Mouse (Mus musculus): ENCODE results near the gene Fbxw26. TPM values are rescaled to one million over a fixed set of nuclear protein-coding genes. Genes with fewer than 3 reads are reported as not detected.
"Not testable (repeated sequence)": the region's sequence is repeated elsewhere in the genome, so short reads cannot be mapped to it uniquely, and the experiment has no call there.

Fbxw26 gene
- polyA plus RNA-seq (2015; fragmentation: Nextera tagmentation; extraction: Ambion mirVana), result not detected in 2 replicates

- ATAC-seq (replicated peaks; ENCODE audit: extremely low read depth, insufficient read depth, low FRiP score), result not testable (repeated sequence)
Observed at GRCm38 (mm10) chr9:109745989-109746388, at the start of gene Fbxw26. Gene Fbxw26, minus strand, starts transcription at chr9:109746089.

DNA sequence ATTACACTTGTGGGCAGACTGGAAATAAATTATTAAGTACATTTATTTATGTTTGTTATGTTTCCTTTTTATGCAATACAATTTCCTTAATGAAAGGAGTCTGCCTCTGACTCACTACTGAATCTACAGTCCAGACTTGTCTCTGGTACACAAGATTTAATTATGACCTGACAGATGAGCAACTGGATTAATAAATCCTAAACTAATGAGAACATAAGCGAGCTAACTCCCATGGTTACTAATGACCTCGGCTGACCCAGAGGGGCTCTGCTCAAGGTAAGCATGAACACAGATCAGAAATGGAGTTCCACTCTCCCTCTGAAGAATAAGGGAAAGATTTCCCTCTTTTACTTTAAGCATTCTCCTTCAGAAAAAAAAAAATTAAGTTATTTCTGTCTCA, 49.3 kb upstream of the Fbxw26 start:
- Histone ChIP-seq H3K27ac (ENCODE audit: low read length) (no peak overlapping the region), H3K4me1 (ENCODE audit: control insufficient read depth, insufficient read depth, low read length) (no peaks in the 10 kb centered on the region), H3K4me3 (ENCODE audit: low read length) (no peak overlapping the region), H3K9me3 (replicated peaks; ENCODE audit: control insufficient read depth, low read length) (no peaks in the 10 kb centered on the region), H3K9ac (ENCODE audit: low read length) (no peak overlapping the region), H3K4me2 (ENCODE audit: low read depth, low read length) (no peak overlapping the region), H3K36me3 (ENCODE audit: control insufficient read depth, insufficient read depth) (no peaks in the 10 kb centered on the region), H3K27me3 (ENCODE audit: control insufficient read depth, insufficient read depth, low read length) (no peaks in the 10 kb centered on the region)
- 79% methylated on average over 2 of the region's 2 CpGs for WGBS
- no peak for ATAC-seq (replicated peaks; ENCODE audit: extremely low read depth, insufficient read depth, low FRiP score)

More at GRCm38 (mm10) chr9:109745989-109746388, at the start of gene Fbxw26:
- not testable (repeated sequence) for H3K4me2 ChIP-seq (ENCODE audit: low read depth, low read length); H3K9ac ChIP-seq (ENCODE audit: low read length); H3K4me1 ChIP-seq (ENCODE audit: control insufficient read depth, insufficient read depth, low read length); H3K27ac ChIP-seq (ENCODE audit: low read length); H3K9me3 ChIP-seq (replicated peaks; ENCODE audit: control insufficient read depth, low read length); H3K27me3 ChIP-seq (ENCODE audit: control insufficient read depth, insufficient read depth, low read length); H3K36me3 ChIP-seq (ENCODE audit: control insufficient read depth, insufficient read depth); H3K4me3 ChIP-seq (ENCODE audit: low read length)
- 67% methylated on average over 3 of the region's 3 CpGs for WGBS

- WGBS, result 80% methylated on average over 4 of the region's 4 CpGs
- not testable (repeated sequence) for H3K9me3 ChIP-seq (replicated peaks; ENCODE audit: control insufficient read depth, low read length)
Observed at GRCm38 (mm10) chr9:109790570-109790969, 44.7 kb upstream of the Fbxw26 start, which contains the start of gene Fbxw27. Gene Fbxw27, minus strand, starts transcription at chr9:109790670.

GRCm38 (mm10) chr9:109766841-109767240, 21.0 kb upstream of the Fbxw26 start:
- not testable (repeated sequence) for H3K4me3 ChIP-seq (ENCODE audit: low read length); H3K27me3 ChIP-seq (ENCODE audit: control insufficient read depth, insufficient read depth, low read length); ATAC-seq (replicated peaks; ENCODE audit: extremely low read depth, insufficient read depth, low FRiP score); H3K9me3 ChIP-seq (replicated peaks; ENCODE audit: control insufficient read depth, low read length); H3K4me2 ChIP-seq (ENCODE audit: low read depth, low read length); H3K27ac ChIP-seq (ENCODE audit: low read length); H3K9ac ChIP-seq (ENCODE audit: low read length); H3K4me1 ChIP-seq (ENCODE audit: control insufficient read depth, insufficient read depth, low read length); H3K36me3 ChIP-seq (ENCODE audit: control insufficient read depth, insufficient read depth)
- 71% methylated on average over 1 of the region's 1 CpGs for WGBS

More at GRCm38 (mm10) chr9:109790570-109790969, 44.7 kb upstream of the Fbxw26 start, which contains the start of gene Fbxw27:
- not testable (repeated sequence) for H3K27me3 ChIP-seq (ENCODE audit: control insufficient read depth, insufficient read depth, low read length); H3K4me3 ChIP-seq (ENCODE audit: low read length); H3K9ac ChIP-seq (ENCODE audit: low read length); H3K4me2 ChIP-seq (ENCODE audit: low read depth, low read length); H3K27ac ChIP-seq (ENCODE audit: low read length); ATAC-seq (replicated peaks; ENCODE audit: extremely low read depth, insufficient read depth, low FRiP score); H3K36me3 ChIP-seq (ENCODE audit: control insufficient read depth, insufficient read depth); H3K4me1 ChIP-seq (ENCODE audit: control insufficient read depth, insufficient read depth, low read length)

GRCm38 (mm10) chr9:109702600-109702999, 43.3 kb downstream of the Fbxw26 start, which contains the start of gene Fbxw18:
Gene Fbxw18, minus strand, starts transcription at chr9:109702700.
- not testable (repeated sequence) for ATAC-seq (replicated peaks; ENCODE audit: extremely low read depth, insufficient read depth, low FRiP score); H3K9me3 ChIP-seq (replicated peaks; ENCODE audit: control insufficient read depth, low read length); H3K4me3 ChIP-seq (ENCODE audit: low read length); H3K4me1 ChIP-seq (ENCODE audit: control insufficient read depth, insufficient read depth, low read length); H3K36me3 ChIP-seq (ENCODE audit: control insufficient read depth, insufficient read depth); H3K4me2 ChIP-seq (ENCODE audit: low read depth, low read length); H3K27me3 ChIP-seq (ENCODE audit: control insufficient read depth, insufficient read depth, low read length); H3K27ac ChIP-seq (ENCODE audit: low read length); H3K9ac ChIP-seq (ENCODE audit: low read length)
- 69% methylated on average over 4 of the region's 4 CpGs for WGBS

DNA sequence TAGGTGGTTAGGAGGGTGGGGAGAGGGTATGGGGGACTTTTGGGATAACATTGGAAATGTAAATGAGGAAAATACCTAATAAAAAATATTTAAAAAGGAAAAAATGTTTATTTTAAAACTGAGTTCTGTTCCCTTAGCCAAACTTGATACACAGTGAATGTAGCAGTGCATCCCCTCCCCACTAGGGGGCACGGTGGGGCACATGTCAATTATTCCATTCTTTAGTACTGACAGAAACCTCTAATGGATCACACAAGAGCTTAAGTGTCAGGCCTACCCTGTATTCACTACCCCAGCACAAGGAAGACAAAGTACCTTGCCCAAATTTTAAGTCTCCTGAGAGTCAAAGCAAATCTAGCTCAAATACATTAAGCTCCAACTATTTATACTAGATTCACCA, 60.6 kb downstream of the Fbxw26 start:
- H3K27ac ChIP-seq (ENCODE audit: low read length), result no peak overlapping the region
- ATAC-seq (replicated peaks; ENCODE audit: extremely low read depth, insufficient read depth, low FRiP score), result no peak
- H3K4me1 ChIP-seq (ENCODE audit: control insufficient read depth, insufficient read depth, low read length), result no peaks in the 10 kb centered on the region
- no peaks in the 10 kb centered on the region for H3K9me3 ChIP-seq (replicated peaks; ENCODE audit: control insufficient read depth, low read length)
- no peak overlapping the region for H3K9ac ChIP-seq (ENCODE audit: low read length)
- H3K36me3 ChIP-seq (ENCODE audit: control insufficient read depth, insufficient read depth), result no peaks in the 10 kb centered on the region
- no peaks in the 10 kb centered on the region for H3K27me3 ChIP-seq (ENCODE audit: control insufficient read depth, insufficient read depth, low read length)
- no peak overlapping the region for H3K4me2 ChIP-seq (ENCODE audit: low read depth, low read length)
- 6% methylated on average over 1 of the region's 1 CpGs for WGBS
- no peak overlapping the region for H3K4me3 ChIP-seq (ENCODE audit: low read length)

Other genes with a start within 250 kb of the Fbxw26 start
- gene Fbxw15, start 177.8 kb downstream of the Fbxw26 start, polyA plus RNA-seq (2015; fragmentation: Nextera tagmentation; extraction: Ambion mirVana), result not detected in 2 replicates
- not detected in 2 replicates for gene Fbxw24, start 120.0 kb downstream of the Fbxw26 start, polyA plus RNA-seq (2015; fragmentation: Nextera tagmentation; extraction: Ambion mirVana)
- not detected in 2 replicates for gene Fbxw25, start 81.4 kb downstream of the Fbxw26 start, polyA plus RNA-seq (2015; fragmentation: Nextera tagmentation; extraction: Ambion mirVana)
- gene Fbxw18, start 43.4 kb downstream of the Fbxw26 start, polyA plus RNA-seq (2015; fragmentation: Nextera tagmentation; extraction: Ambion mirVana), result not detected in 2 replicates
- gene Fbxw27, start 44.6 kb upstream of the Fbxw26 start, polyA plus RNA-seq (2015; fragmentation: Nextera tagmentation; extraction: Ambion mirVana), result not detected in 2 replicates
- 0.26 TPM in 1 of 2 replicates, not detected in the other for gene Spink8, start 66.2 kb upstream of the Fbxw26 start, polyA plus RNA-seq (2015; fragmentation: Nextera tagmentation; extraction: Ambion mirVana)
- 58.1 and 59.2 TPM in 2 replicates for gene Nme6, start 86.7 kb upstream of the Fbxw26 start, polyA plus RNA-seq (2015; fragmentation: Nextera tagmentation; extraction: Ambion mirVana)
- 1.3 and 2.1 TPM in 2 replicates for gene Camp, start 103.5 kb upstream of the Fbxw26 start, polyA plus RNA-seq (2015; fragmentation: Nextera tagmentation; extraction: Ambion mirVana)
- 14.2 and 14.3 TPM in 2 replicates for gene Cdc25a, start 129.5 kb upstream of the Fbxw26 start, polyA plus RNA-seq (2015; fragmentation: Nextera tagmentation; extraction: Ambion mirVana)
- 88.0 and 89.1 TPM in 2 replicates for gene Map4, start 185.4 kb upstream of the Fbxw26 start, polyA plus RNA-seq (2015; fragmentation: Nextera tagmentation; extraction: Ambion mirVana)